Mouse (Mus musculus): ENCODE measurements around the gene Krt42.
"Not testable (repeated sequence)": the region's sequence is repeated elsewhere in the genome, so short reads cannot be mapped to it uniquely, and the experiment has no call there.

Gene Krt42

GRCm38 (mm10) chr11:100278759-100279158 is 9.1 kb upstream of the Krt42 start:
- DNase-seq (ENCODE audit: low spot score), result no peak

- DNase-seq (ENCODE audit: low spot score), result no peak
Observed at GRCm38 (mm10) chr11:100277726-100278480, 8.2 kb upstream of the Krt42 start.

GRCm38 (mm10) chr11:100275466-100275865 is 5.8 kb upstream of the Krt42 start:
- DNase-seq (ENCODE audit: low spot score), result no peak

GRCm38 (mm10) chr11:100274719-100275118 is 5.0 kb upstream of the Krt42 start:
- DNase-seq (ENCODE audit: low spot score), result no peak

- DNase-seq (ENCODE audit: low spot score), result no peak
Observed at GRCm38 (mm10) chr11:100271878-100272277, 2.2 kb upstream of the Krt42 start.

GRCm38 (mm10) chr11:100262058-100262980 is 7.4 kb downstream of the Krt42 start:
- DNase-seq (ENCODE audit: low spot score), result no peak

GRCm38 (mm10) chr11:100261235-100261605 is 8.5 kb downstream of the Krt42 start:
- DNase-seq (ENCODE audit: low spot score), result no peak

GRCm38 (mm10) chr11:100260514-100261234 is 9.0 kb downstream of the Krt42 start, which contains the start of gene Krt17:
TSS of gene Krt17 (minus strand) at chr11:100261029.
- DNase-seq (ENCODE audit: low spot score), result no peak

- no peak for DNase-seq (ENCODE audit: low spot score)
Observed at GRCm38 (mm10) chr11:100259079-100259478, 10.6 kb downstream of the Krt42 start.

- no peak for DNase-seq (ENCODE audit: low spot score)
Observed at GRCm38 (mm10) chr11:100257967-100258366, 11.7 kb downstream of the Krt42 start.

- DNase-seq (ENCODE audit: low spot score), result no peak
Observed at GRCm38 (mm10) chr11:100255514-100255913, 14.2 kb downstream of the Krt42 start.

GRCm38 (mm10) chr11:100254360-100255090 is 15.1 kb downstream of the Krt42 start:
- no peak for DNase-seq (ENCODE audit: low spot score)

GRCm38 (mm10) chr11:100248852-100249465 is 20.7 kb downstream of the Krt42 start, which contains the start of gene Krt16:
TSS of gene Krt16 (minus strand) at chr11:100248902.
- DNase-seq (ENCODE audit: low spot score), result no peak

- DNase-seq (ENCODE audit: low spot score), result not testable (repeated sequence)
Observed at GRCm38 (mm10) chr11:100246471-100246870, 23.2 kb downstream of the Krt42 start.

GRCm38 (mm10) chr11:100240272-100240671 is 29.4 kb downstream of the Krt42 start:
- DNase-seq (ENCODE audit: low spot score), result not testable (repeated sequence)

- no peak for DNase-seq (ENCODE audit: low spot score)
Observed at GRCm38 (mm10) chr11:100221741-100222140, 47.9 kb downstream of the Krt42 start.

GRCm38 (mm10) chr11:100219304-100219703 is 50.4 kb downstream of the Krt42 start:
- no peak for DNase-seq (ENCODE audit: low spot score)

All from urinary bladder, postnatal 25 days (tissue).